Mouse (Mus musculus): ENCODE data around the gene Utp15.

GRCm38 (mm10) chr13:98226225-98226624, 36.6 kb downstream of the Utp15 start:
- TF ChIP-seq CTCF (IDR thresholded peaks at IDR 0.05; ENCODE audit: low read depth) = no peak
- no peak for TF ChIP-seq EP300 (optimal IDR thresholded peaks at IDR 0.05)
